Mouse (Mus musculus) CD4-positive, CD25-positive, alpha-beta regulatory T cell, adult 4 months (primary cell): ENCODE measurements around the gene Olfr1019. TPM values are rescaled to one million over a fixed set of nuclear protein-coding genes. Genes with fewer than 3 reads are reported as not detected.

Experiments
- ATAC-seq: one replicate; pipeline ENCODE4 v1.8.0; 2017
- polyA plus RNA-seq, 2 experiments: library from polyadenylated mRNA; unstranded; fragments of 100-300 nt; shearing (Covaris generic); gene quantifications; one replicate each; pipeline ENCODE4 v1.2.1; 2017

Gene Olfr1019
- not detected for polyA plus RNA-seq

- ATAC-seq: no peak
These were observed at the start of gene Olfr1019 for GRCm38 (mm10) chr2:85845383-85845782. TSS of gene Olfr1019 (minus strand) at chr2:85845483.

GRCm38 (mm10) chr2:85885340-85885739, 40.1 kb upstream of the Olfr1019 start, which contains the start of gene Olfr1023:
TSS of gene Olfr1023 (plus strand) at chr2:85885640.
- no peak for ATAC-seq

DNA sequence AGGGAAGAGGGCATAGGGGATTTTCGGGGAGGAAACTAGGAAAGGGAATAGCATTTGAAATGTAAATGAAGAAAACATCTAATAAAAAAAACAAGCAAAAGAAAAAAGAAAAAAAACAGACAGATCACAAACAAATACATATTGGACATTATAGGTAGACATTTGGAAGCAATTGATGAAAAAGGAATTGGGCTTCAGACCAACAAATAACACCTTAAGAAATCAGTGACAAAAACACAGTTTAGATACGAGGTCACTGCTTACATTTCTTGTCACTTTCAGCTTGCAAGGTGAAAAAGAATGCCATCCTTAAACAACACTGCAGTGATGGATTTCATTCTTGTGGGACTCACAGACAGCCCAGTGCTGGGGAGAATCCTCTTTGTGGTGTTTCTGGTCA, 23.0 kb upstream of the Olfr1019 start, which contains the start of gene Olfr1022:
TSS of gene Olfr1022 (plus strand) at position 301 of the 400 bp plus-strand sequence.
- ATAC-seq: no peak

DNA sequence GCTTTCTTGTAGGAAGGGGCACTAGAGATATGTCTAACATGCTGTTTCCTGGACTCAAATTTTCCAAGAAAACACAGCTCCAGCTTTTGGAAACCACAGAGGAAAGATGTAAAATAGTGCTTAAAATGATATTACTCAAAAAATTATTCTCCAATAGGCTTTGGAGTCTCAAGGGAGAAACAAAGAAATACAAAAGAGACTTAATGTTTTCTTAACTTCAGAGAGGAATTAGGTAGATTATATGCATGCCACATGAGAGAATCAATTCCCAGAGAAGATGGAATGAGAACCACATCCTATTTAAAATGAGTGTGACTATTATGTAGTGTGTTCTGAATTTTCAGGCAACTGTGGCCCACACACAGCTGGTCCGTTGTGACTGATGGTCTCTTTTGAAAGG, 1.4 kb upstream of the Olfr1019 start, which contains the start of gene Olfr1020:
TSS of gene Olfr1020 (plus strand) at position 301 of the 400 bp plus-strand sequence.
- no peak for ATAC-seq

GRCm38 (mm10) chr2:85818179-85818578, 27.1 kb downstream of the Olfr1019 start, which contains the start of gene Olfr1018:
TSS of gene Olfr1018 (plus strand) at chr2:85818479.
- ATAC-seq: no peak

- ATAC-seq: no peak
These were observed 40.8 kb downstream of the Olfr1019 start for GRCm38 (mm10) chr2:85804501-85804900.

DNA sequence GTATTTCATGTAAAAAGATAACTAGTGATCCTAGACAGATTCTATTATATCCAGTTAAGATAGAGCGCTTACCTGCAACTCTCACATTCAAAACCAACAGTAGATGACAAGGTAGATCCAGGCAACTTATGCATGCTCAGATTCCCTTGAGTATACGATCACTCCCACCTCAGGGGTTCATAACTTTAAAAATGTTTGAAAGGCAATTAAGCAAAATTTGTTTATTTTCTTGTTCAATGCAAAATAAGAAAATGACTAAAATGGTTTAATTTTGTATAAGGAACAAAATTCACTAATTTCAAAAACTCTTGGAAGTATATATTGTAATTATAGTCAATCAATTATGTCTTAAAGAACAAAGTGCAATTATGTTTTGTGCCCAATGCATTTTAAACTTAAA, 42.8 kb downstream of the Olfr1019 start, which contains the start of gene Olfr1016:
TSS of gene Olfr1016 (minus strand) at position 101 of the 400 bp plus-strand sequence.
- ATAC-seq: no peak

GRCm38 (mm10) chr2:85792331-85792730, 53.0 kb downstream of the Olfr1019 start:
- ATAC-seq: no peak

Other genes with a start within 250 kb of the Olfr1019 start
- gene Olfr1000, start 233.6 kb downstream of the Olfr1019 start, polyA plus RNA-seq: not detected
- gene Olfr1002, start 194.8 kb downstream of the Olfr1019 start, polyA plus RNA-seq: not detected
- gene Olfr154, start 181.0 kb downstream of the Olfr1019 start, polyA plus RNA-seq: not detected
- not detected for gene Olfr1006, start 166.7 kb downstream of the Olfr1019 start, polyA plus RNA-seq
- not detected for gene Olfr1008, start 156.1 kb downstream of the Olfr1019 start, polyA plus RNA-seq
- gene Olfr1009, start 130.1 kb downstream of the Olfr1019 start, polyA plus RNA-seq: not detected
- gene Olfr1012, start 82.7 kb downstream of the Olfr1019 start, polyA plus RNA-seq: not detected
- gene Olfr1013, start 78.4 kb downstream of the Olfr1019 start, polyA plus RNA-seq: not detected
- not detected for gene Olfr1014, start 72.8 kb downstream of the Olfr1019 start, polyA plus RNA-seq
- not detected for gene Olfr1015, start 63.5 kb downstream of the Olfr1019 start, polyA plus RNA-seq
- gene Olfr1016, start 42.9 kb downstream of the Olfr1019 start, polyA plus RNA-seq: not detected
- gene Olfr1018, start 27.0 kb downstream of the Olfr1019 start, polyA plus RNA-seq: not detected
- gene Olfr1020, start 1.5 kb upstream of the Olfr1019 start, polyA plus RNA-seq: not detected
- not detected for gene Olfr1022, start 23.1 kb upstream of the Olfr1019 start, polyA plus RNA-seq
- gene Olfr1023, start 40.2 kb upstream of the Olfr1019 start, polyA plus RNA-seq: not detected
- gene Olfr1024, start 59.6 kb upstream of the Olfr1019 start, polyA plus RNA-seq: not detected
- gene Olfr1025-ps1, start 69.7 kb upstream of the Olfr1019 start, polyA plus RNA-seq: not detected
- gene Olfr1026, start 76.1 kb upstream of the Olfr1019 start, polyA plus RNA-seq: not detected
- gene Olfr1028, start 105.0 kb upstream of the Olfr1019 start, polyA plus RNA-seq: not detected
- gene Olfr1029, start 128.4 kb upstream of the Olfr1019 start, polyA plus RNA-seq: not detected
- gene Olfr1030, start 133.8 kb upstream of the Olfr1019 start, polyA plus RNA-seq: not detected
- not detected for gene Olfr1031, start 144.8 kb upstream of the Olfr1019 start, polyA plus RNA-seq
- gene Olfr1032, start 160.1 kb upstream of the Olfr1019 start, polyA plus RNA-seq: not detected
- not detected for gene Olfr1033, start 175.2 kb upstream of the Olfr1019 start, polyA plus RNA-seq
- gene Olfr1034, start 200.4 kb upstream of the Olfr1019 start, polyA plus RNA-seq: not detected
- not detected for gene Olfr1036, start 228.5 kb upstream of the Olfr1019 start, polyA plus RNA-seq
- gene Olfr1037, start 241.9 kb upstream of the Olfr1019 start, polyA plus RNA-seq: not detected